Mouse (Mus musculus): ENCODE measurements around the gene Mdfi. TPM values are rescaled to one million over a fixed set of nuclear protein-coding genes. Genes with fewer than 3 reads are reported as not detected.

The Mdfi gene
- polyA plus RNA-seq, 2 experiments = 1.7 to 5.2 TPM

GRCm38 (mm10) chr17:47768707-47769276 lies 65.7 kb downstream of the Mdfi start:
- no peaks in the 10 kb centered on the region for H3K27me3 ChIP-seq (ENCODE audit: control insufficient read depth, insufficient read depth, low read length)
- H3K9ac ChIP-seq (replicated peaks) = no peak overlapping the region
- ATAC-seq (ENCODE audit: insufficient read depth) (peak; percentile 56), DNase-seq (ENCODE audit: low read depth in 3 of 3, low spot score in 3 of 3) (no peak)
- 13% methylated on average over 12 of the region's 12 CpGs for WGBS (ENCODE audit: insufficient replicate concordance)
- peak overlapping the region; percentile 33; the same call in 1 of the 2 replicates for H3K4me2 ChIP-seq (ENCODE audit: low read depth)
- peaks cover 4 to 14% of the 10 kb centered on the region in 2 experiments for H3K4me1 ChIP-seq (replicated peaks; ENCODE audit: control insufficient read depth in 2 of 2, insufficient read depth in 2 of 2, low read length in 1 of 2)
- no peak overlapping the region for H3K27ac ChIP-seq
- peak; percentile 65 for TF ChIP-seq CTCF (IDR thresholded peaks at IDR 0.05; ENCODE audit: low read depth)
- TF ChIP-seq EP300 (IDR thresholded peaks at IDR 0.05; ENCODE audit: low read depth) = no peak
- H3K4me3 ChIP-seq (ENCODE audit: insufficient read depth in 1 of 2, low read depth in 2 of 2, low read length in 2 of 2) = no peak overlapping the region
- no peaks in the 10 kb centered on the region for H3K36me3 ChIP-seq (replicated peaks; ENCODE audit: control insufficient read depth, insufficient read depth, low read depth)
- no peaks in the 10 kb centered on the region for H3K9me3 ChIP-seq (ENCODE audit: control insufficient read depth, low read length)

- no peaks in the 10 kb centered on the region for H3K27me3 ChIP-seq (ENCODE audit: control insufficient read depth, insufficient read depth, low read length)
- peaks cover 4 to 14% of the 10 kb centered on the region in 2 experiments for H3K4me1 ChIP-seq (replicated peaks; ENCODE audit: control insufficient read depth in 2 of 2, insufficient read depth in 2 of 2, low read length in 1 of 2)
- H3K9ac ChIP-seq (replicated peaks) = no peak overlapping the region
- H3K27ac ChIP-seq = no peak overlapping the region
- TF ChIP-seq CTCF (IDR thresholded peaks at IDR 0.05; ENCODE audit: low read depth) (no peak), EP300 (IDR thresholded peaks at IDR 0.05; ENCODE audit: low read depth) (no peak)
- no peak for DNase-seq (ENCODE audit: low read depth in 3 of 3, low spot score in 3 of 3)
- no peaks in the 10 kb centered on the region for H3K9me3 ChIP-seq (ENCODE audit: control insufficient read depth, low read length)
- H3K4me3 ChIP-seq (ENCODE audit: insufficient read depth in 1 of 2, low read depth in 2 of 2, low read length in 2 of 2) = no peak overlapping the region
- H3K36me3 ChIP-seq (replicated peaks; ENCODE audit: control insufficient read depth, insufficient read depth, low read depth) = no peaks in the 10 kb centered on the region
- ATAC-seq (ENCODE audit: insufficient read depth) = peak; percentile 27; the same call in 1 of the 2 replicates
- 0 out of 2 replicates have a peak overlapping the region, but pooled peaks have one; percentile 8 for H3K4me2 ChIP-seq (ENCODE audit: low read depth)
- WGBS (ENCODE audit: insufficient replicate concordance) = 38% methylated on average over 16 of the region's 17 CpGs
These were observed 66.9 kb downstream of the Mdfi start for GRCm38 (mm10) chr17:47767456-47768141.

GRCm38 (mm10) chr17:47767081-47767455 lies 67.4 kb downstream of the Mdfi start:
- H3K27me3 ChIP-seq (ENCODE audit: control insufficient read depth, insufficient read depth, low read length) = no peaks in the 10 kb centered on the region
- peaks cover 4 to 14% of the 10 kb centered on the region in 2 experiments for H3K4me1 ChIP-seq (replicated peaks; ENCODE audit: control insufficient read depth in 2 of 2, insufficient read depth in 2 of 2, low read length in 1 of 2)
- no peak overlapping the region; the same call in 1 of the 2 replicates for H3K27ac ChIP-seq
- H3K36me3 ChIP-seq (replicated peaks; ENCODE audit: control insufficient read depth, insufficient read depth, low read depth) = no peaks in the 10 kb centered on the region
- H3K9me3 ChIP-seq (ENCODE audit: control insufficient read depth, low read length) = no peaks in the 10 kb centered on the region
- H3K9ac ChIP-seq (replicated peaks) = no peak overlapping the region
- DNase-seq (ENCODE audit: low read depth in 3 of 3, low spot score in 3 of 3) (no peak), ATAC-seq (ENCODE audit: insufficient read depth) (no peak)
- no peak for TF ChIP-seq EP300 (IDR thresholded peaks at IDR 0.05; ENCODE audit: low read depth)
- TF ChIP-seq CTCF (IDR thresholded peaks at IDR 0.05; ENCODE audit: low read depth) = no peak
- no peak overlapping the region for H3K4me3 ChIP-seq (ENCODE audit: insufficient read depth in 1 of 2, low read depth in 2 of 2, low read length in 2 of 2)
- H3K4me2 ChIP-seq (ENCODE audit: low read depth) = no peak overlapping the region
- 43% methylated on average over 2 of the region's 2 CpGs for WGBS (ENCODE audit: insufficient replicate concordance)

- ATAC-seq (ENCODE audit: insufficient read depth) = no peak
- DNase-seq (ENCODE audit: low read depth in 3 of 3, low spot score in 3 of 3) = no peak
- no peaks in the 10 kb centered on the region for H3K36me3 ChIP-seq (replicated peaks; ENCODE audit: control insufficient read depth, insufficient read depth, low read depth)
- WGBS (ENCODE audit: insufficient replicate concordance) = 63% methylated on average over 6 of the region's 6 CpGs
- H3K27ac ChIP-seq = no peak overlapping the region; the same call in 1 of the 2 replicates
- no peak overlapping the region for H3K9ac ChIP-seq (replicated peaks)
- H3K9me3 ChIP-seq (ENCODE audit: control insufficient read depth, low read length) = no peaks in the 10 kb centered on the region
- no peak overlapping the region for H3K4me2 ChIP-seq (ENCODE audit: low read depth)
- TF ChIP-seq EP300 (IDR thresholded peaks at IDR 0.05; ENCODE audit: low read depth) (no peak), CTCF (IDR thresholded peaks at IDR 0.05; ENCODE audit: low read depth) (no peak)
- H3K27me3 ChIP-seq (ENCODE audit: control insufficient read depth, insufficient read depth, low read length) = no peaks in the 10 kb centered on the region
- H3K4me1 ChIP-seq (replicated peaks; ENCODE audit: control insufficient read depth in 2 of 2, insufficient read depth in 2 of 2, low read length in 1 of 2) = peaks cover 4 to 14% of the 10 kb centered on the region in 2 experiments
- no peak overlapping the region for H3K4me3 ChIP-seq (ENCODE audit: insufficient read depth in 1 of 2, low read depth in 2 of 2, low read length in 2 of 2)
These were observed 68.0 kb downstream of the Mdfi start for GRCm38 (mm10) chr17:47766407-47767043.

GRCm38 (mm10) chr17:47765986-47766385 lies 68.5 kb downstream of the Mdfi start:
- peaks cover 4 to 14% of the 10 kb centered on the region in 2 experiments for H3K4me1 ChIP-seq (replicated peaks; ENCODE audit: control insufficient read depth in 2 of 2, insufficient read depth in 2 of 2, low read length in 1 of 2)
- TF ChIP-seq EP300 (IDR thresholded peaks at IDR 0.05; ENCODE audit: low read depth) (no peak), CTCF (IDR thresholded peaks at IDR 0.05; ENCODE audit: low read depth) (no peak)
- no peak overlapping the region for H3K9ac ChIP-seq (replicated peaks)
- WGBS (ENCODE audit: insufficient replicate concordance) = 62% methylated on average over 4 of the region's 4 CpGs
- H3K4me3 ChIP-seq (ENCODE audit: insufficient read depth in 1 of 2, low read depth in 2 of 2, low read length in 2 of 2) = no peak overlapping the region
- H3K27me3 ChIP-seq (ENCODE audit: control insufficient read depth, insufficient read depth, low read length) = no peaks in the 10 kb centered on the region
- DNase-seq (ENCODE audit: low read depth in 3 of 3, low spot score in 3 of 3) (no peak), ATAC-seq (ENCODE audit: insufficient read depth) (no peak)
- no peak overlapping the region for H3K4me2 ChIP-seq (ENCODE audit: low read depth)
- H3K9me3 ChIP-seq (ENCODE audit: control insufficient read depth, low read length) = no peaks in the 10 kb centered on the region
- H3K27ac ChIP-seq = no peak overlapping the region
- H3K36me3 ChIP-seq (replicated peaks; ENCODE audit: control insufficient read depth, insufficient read depth, low read depth) = no peaks in the 10 kb centered on the region

Other genes with a start within 250 kb of the Mdfi start
- 9.8 and 12.5 TPM in 2 replicates for gene Bysl, start 223.2 kb downstream of the Mdfi start, polyA plus RNA-seq (2012; rRNA removed)
- gene Bysl, start 223.2 kb downstream of the Mdfi start, polyA plus RNA-seq (2014; fragmentation: Nextera tagmentation; extraction: Ambion mirVana) = 13.3 and 14.3 TPM in 2 replicates
- gene Med20, start 223.1 kb downstream of the Mdfi start, polyA plus RNA-seq (2012; rRNA removed) = 20.7 and 23.1 TPM in 2 replicates
- gene Med20, start 223.1 kb downstream of the Mdfi start, polyA plus RNA-seq (2014; fragmentation: Nextera tagmentation; extraction: Ambion mirVana) = 23.2 and 25.7 TPM in 2 replicates
- 0.86 and 0.95 TPM in 2 replicates for gene Gm20517, start 223.1 kb downstream of the Mdfi start, polyA plus RNA-seq (2012; rRNA removed)
- 0.86 and 1.7 TPM in 2 replicates for gene Gm20517, start 223.1 kb downstream of the Mdfi start, polyA plus RNA-seq (2014; fragmentation: Nextera tagmentation; extraction: Ambion mirVana)
- 6.4 and 6.6 TPM in 2 replicates for gene Usp49, start 204.0 kb downstream of the Mdfi start, polyA plus RNA-seq (2012; rRNA removed)
- 2.9 and 3.9 TPM in 2 replicates for gene Usp49, start 204.0 kb downstream of the Mdfi start, polyA plus RNA-seq (2014; fragmentation: Nextera tagmentation; extraction: Ambion mirVana)
- gene Tomm6, start 146.3 kb downstream of the Mdfi start, polyA plus RNA-seq (2012; rRNA removed) = 63.2 and 88.6 TPM in 2 replicates
- 244 and 251 TPM in 2 replicates for gene Tomm6, start 146.3 kb downstream of the Mdfi start, polyA plus RNA-seq (2014; fragmentation: Nextera tagmentation; extraction: Ambion mirVana)
- gene Frs3, start 145.7 kb downstream of the Mdfi start, polyA plus RNA-seq (2012; rRNA removed) = 3.0 and 3.7 TPM in 2 replicates
- 0.67 and 0.91 TPM in 2 replicates for gene Frs3, start 145.7 kb downstream of the Mdfi start, polyA plus RNA-seq (2014; fragmentation: Nextera tagmentation; extraction: Ambion mirVana)
- gene Gm21981, start 140.2 kb downstream of the Mdfi start, polyA plus RNA-seq (2012; rRNA removed) = 0.18 and 0.32 TPM in 2 replicates
- gene Gm21981, start 140.2 kb downstream of the Mdfi start, polyA plus RNA-seq (2014; fragmentation: Nextera tagmentation; extraction: Ambion mirVana) = 0.30 TPM in 1 of 2 replicates, not detected in the other
- gene Prickle4, start 140.0 kb downstream of the Mdfi start, polyA plus RNA-seq (2012; rRNA removed) = 0.11 TPM in 1 of 2 replicates, not detected in the other
- 0.23 TPM in 1 of 2 replicates, not detected in the other for gene Prickle4, start 140.0 kb downstream of the Mdfi start, polyA plus RNA-seq (2014; fragmentation: Nextera tagmentation; extraction: Ambion mirVana)
- not detected in 2 replicates for gene Pgc, start 107.8 kb downstream of the Mdfi start, polyA plus RNA-seq (2012; rRNA removed)
- gene Pgc, start 107.8 kb downstream of the Mdfi start, polyA plus RNA-seq (2014; fragmentation: Nextera tagmentation; extraction: Ambion mirVana) = not detected in 2 replicates
- gene Tfeb, start 97.7 kb downstream of the Mdfi start, polyA plus RNA-seq (2012; rRNA removed) = 2.4 and 2.9 TPM in 2 replicates
- gene Tfeb, start 97.7 kb downstream of the Mdfi start, polyA plus RNA-seq (2014; fragmentation: Nextera tagmentation; extraction: Ambion mirVana) = 3.2 and 3.7 TPM in 2 replicates
- 9.4 and 10.1 TPM in 2 replicates for gene Foxp4, start 90.0 kb upstream of the Mdfi start, polyA plus RNA-seq (2012; rRNA removed)
- 3.5 and 4.7 TPM in 2 replicates for gene Foxp4, start 90.0 kb upstream of the Mdfi start, polyA plus RNA-seq (2014; fragmentation: Nextera tagmentation; extraction: Ambion mirVana)
- not detected in 2 replicates for gene 1700122O11Rik, start 203.6 kb upstream of the Mdfi start, polyA plus RNA-seq (2012; rRNA removed)
- not detected in 2 replicates for gene 1700122O11Rik, start 203.6 kb upstream of the Mdfi start, polyA plus RNA-seq (2014; fragmentation: Nextera tagmentation; extraction: Ambion mirVana)